Mouse (Mus musculus) intestine, embryonic 15.5 days (tissue): Measurements from ENCODE around the gene Gipc1. TPM values are rescaled to one million over a fixed set of nuclear protein-coding genes. Genes with fewer than 3 reads are reported as not detected.
A peak's percentile ranks its signal among the peaks of the same experiment; 100 is the strongest.

ENCODE experiments used
- ATAC-seq: fragments of 200-750 bp; cut with Nextera tagmentation; 2 replicates; pipeline ENCODE4 v1.8.0; 2017; ENCODE audit warnings: moderate TSS enrichment, moderate library complexity
- H3K27ac ChIP-seq: fragments of 300-500 bp; sonication (generic); 2 replicates; pipeline ENCODE4 v1.5.1; 2015; ENCODE audit warnings: mild to moderate bottlenecking, inconsistent platforms
- H3K27me3 ChIP-seq: fragments of 300-500 bp; sonication (generic); replicated peaks from 2 replicates; pipeline ENCODE4 v1.6.1; 2015; ENCODE audit warnings: inconsistent platforms
- H3K36me3 ChIP-seq: fragments of 300-500 bp; sonication (generic); 2 replicates; pipeline ENCODE4 v1.6.1; 2015; ENCODE audit warnings: inconsistent platforms
- H3K4me1 ChIP-seq: fragments of 300-500 bp; sonication (generic); replicated peaks from 2 replicates; pipeline ENCODE4 v1.6.1; 2015; ENCODE audit warnings: inconsistent platforms
- H3K4me2 ChIP-seq: fragments of 300-500 bp; sonication (generic); replicated peaks from 2 replicates; pipeline ENCODE4 v1.6.1; 2015; ENCODE audit warnings: mild to moderate bottlenecking, inconsistent platforms
- H3K4me3 ChIP-seq: fragments of 300-500 bp; sonication (generic); replicated peaks from 2 replicates; pipeline ENCODE4 v1.5.1; 2015; ENCODE audit warnings: inconsistent platforms
- H3K9ac ChIP-seq: fragments of 300-500 bp; sonication (generic); 2 replicates; pipeline ENCODE4 v1.6.1; 2015; ENCODE audit warnings: inconsistent platforms
- H3K9me3 ChIP-seq: fragments of 300-500 bp; sonication (generic); 2 replicates; pipeline ENCODE4 v1.6.1; 2016; ENCODE audit warnings: inconsistent platforms
- WGBS: fragments of 180-500 bp; shearing (Covaris S2); methylation state at CpG from one replicate; pipeline ENCODE4 v1.1.7; 2015; 5-methylcytosine and 5-hydroxymethylcytosine counted together
- polyA plus RNA-seq: library from polyadenylated mRNA; unstranded; fragments of >200 nt; fragmentation: Nextera tagmentation; extraction: Ambion mirVana; gene quantifications from 2 replicates; pipeline ENCODE4 v1.2.1, GENCODE M21; 2015

Gipc1 gene
- polyA plus RNA-seq, 1 experiment from 2014 or later, result 166 TPM

GRCm38 (mm10) chr8:83665969-83666865 lies 13.7 kb downstream of the Gipc1 start, which contains the start of gene Ptger1:
Gene Ptger1 (plus strand): TSS chr8:83666678.
- Histone ChIP-seq H3K9me3 (no peaks in the 10 kb centered on the region), H3K36me3 (peaks cover 25% of the 10 kb centered on the region), H3K27ac (peak within 1 kb of the TSS; percentile 75), H3K4me3 (peak within 1 kb of the TSS; percentile 13; the same call in 1 of the 2 replicates), H3K4me1 (peaks cover 63% of the 10 kb centered on the region), H3K27me3 (no peaks in the 10 kb centered on the region), H3K4me2 (peak within 1 kb of the TSS; percentile 69), H3K9ac (peak within 1 kb of the TSS; percentile 36)
- WGBS, result 15% methylated on average over 14 of the region's 14 CpGs
- peak; percentile 38 for ATAC-seq

DNA sequence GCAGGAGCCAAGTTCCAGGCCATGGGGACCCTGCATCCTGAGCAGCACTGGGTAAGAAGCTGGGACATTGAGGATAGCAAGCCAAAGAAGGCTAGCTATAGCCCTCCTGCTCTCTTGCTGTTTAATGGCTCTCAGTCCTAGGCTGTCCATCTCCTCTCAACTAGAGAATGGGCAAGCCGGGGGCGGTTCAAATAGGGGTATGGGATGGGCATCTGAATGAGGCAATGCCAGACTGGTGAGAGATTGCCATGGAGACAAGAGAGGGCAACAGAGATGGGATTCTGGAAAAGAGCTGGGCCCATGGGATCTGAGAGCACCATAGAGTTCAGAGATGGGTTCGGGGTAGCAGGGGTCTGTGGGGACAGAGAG lies 14.4 kb downstream of the Gipc1 start:
- H3K9ac ChIP-seq, result peak overlapping the region; percentile 36
- H3K27ac ChIP-seq, result peak overlapping the region; percentile 75
- no peaks in the 10 kb centered on the region for H3K9me3 ChIP-seq
- H3K4me3 ChIP-seq, result peak overlapping the region; percentile 13; the same call in 1 of the 2 replicates
- peak overlapping the region; percentile 47 for H3K4me2 ChIP-seq
- H3K4me1 ChIP-seq, result peaks cover 56% of the 10 kb centered on the region
- ATAC-seq, result no peak
- no peaks in the 10 kb centered on the region for H3K27me3 ChIP-seq
- H3K36me3 ChIP-seq, result peaks cover 31% of the 10 kb centered on the region
- 95% methylated on average over 3 of the region's 3 CpGs for WGBS

GRCm38 (mm10) chr8:83667526-83667925 lies 15.0 kb downstream of the Gipc1 start:
- Histone ChIP-seq H3K27me3 (no peaks in the 10 kb centered on the region), H3K4me3 (no peak overlapping the region), H3K4me1 (peaks cover 50% of the 10 kb centered on the region), H3K9me3 (no peaks in the 10 kb centered on the region), H3K36me3 (peaks cover 36% of the 10 kb centered on the region), H3K27ac (no peak overlapping the region), H3K4me2 (peak overlapping the region; percentile 69), H3K9ac (no peak overlapping the region)
- no peak for ATAC-seq
- WGBS, result 80% methylated on average over 10 of the region's 10 CpGs

GRCm38 (mm10) chr8:83668010-83668916 lies 15.8 kb downstream of the Gipc1 start:
- H3K27me3 ChIP-seq, result no peaks in the 10 kb centered on the region
- H3K9ac ChIP-seq, result peak overlapping the region; percentile 38
- H3K36me3 ChIP-seq, result peaks cover 40% of the 10 kb centered on the region
- peak; percentile 41 for ATAC-seq
- 28% methylated on average over 80 of the region's 80 CpGs for WGBS
- H3K9me3 ChIP-seq, result no peaks in the 10 kb centered on the region
- H3K4me3 ChIP-seq, result peak overlapping the region; percentile 28
- H3K27ac ChIP-seq, result no peak overlapping the region
- H3K4me1 ChIP-seq, result peaks cover 46% of the 10 kb centered on the region
- peak overlapping the region; percentile 69 for H3K4me2 ChIP-seq

GRCm38 (mm10) chr8:83669013-83669412 lies 16.5 kb downstream of the Gipc1 start:
- Histone ChIP-seq H3K4me1 (peaks cover 46% of the 10 kb centered on the region), H3K4me2 (peak overlapping the region; percentile 69; the same call in 1 of the 2 replicates), H3K9ac (no peak overlapping the region), H3K9me3 (no peaks in the 10 kb centered on the region), H3K4me3 (no peak overlapping the region), H3K36me3 (peaks cover 40% of the 10 kb centered on the region), H3K27me3 (no peaks in the 10 kb centered on the region), H3K27ac (no peak overlapping the region)
- ATAC-seq, result peak; percentile 0; the same call in 1 of the 2 replicates
- WGBS, result 71% methylated on average over 16 of the region's 16 CpGs

GRCm38 (mm10) chr8:83672936-83673335 lies 20.5 kb downstream of the Gipc1 start:
- H3K27me3 ChIP-seq, result no peaks in the 10 kb centered on the region
- no peak overlapping the region for H3K4me2 ChIP-seq
- H3K4me3 ChIP-seq, result no peak overlapping the region
- H3K9ac ChIP-seq, result no peak overlapping the region
- 56% methylated on average over 5 of the region's 5 CpGs for WGBS
- ATAC-seq, result no peak
- H3K4me1 ChIP-seq, result peaks cover 10% of the 10 kb centered on the region
- no peak overlapping the region for H3K27ac ChIP-seq
- no peaks in the 10 kb centered on the region for H3K9me3 ChIP-seq
- H3K36me3 ChIP-seq, result peaks cover 48% of the 10 kb centered on the region

GRCm38 (mm10) chr8:83674497-83674896 lies 22.0 kb downstream of the Gipc1 start:
- no peaks in the 10 kb centered on the region for H3K9me3 ChIP-seq
- peaks cover 58% of the 10 kb centered on the region for H3K36me3 ChIP-seq
- no peak overlapping the region for H3K9ac ChIP-seq
- ATAC-seq, result no peak
- no peak overlapping the region for H3K4me3 ChIP-seq
- 87% methylated on average over 5 of the region's 5 CpGs for WGBS
- H3K4me2 ChIP-seq, result no peak overlapping the region
- H3K4me1 ChIP-seq, result no peaks in the 10 kb centered on the region
- no peak overlapping the region for H3K27ac ChIP-seq
- no peaks in the 10 kb centered on the region for H3K27me3 ChIP-seq

DNA sequence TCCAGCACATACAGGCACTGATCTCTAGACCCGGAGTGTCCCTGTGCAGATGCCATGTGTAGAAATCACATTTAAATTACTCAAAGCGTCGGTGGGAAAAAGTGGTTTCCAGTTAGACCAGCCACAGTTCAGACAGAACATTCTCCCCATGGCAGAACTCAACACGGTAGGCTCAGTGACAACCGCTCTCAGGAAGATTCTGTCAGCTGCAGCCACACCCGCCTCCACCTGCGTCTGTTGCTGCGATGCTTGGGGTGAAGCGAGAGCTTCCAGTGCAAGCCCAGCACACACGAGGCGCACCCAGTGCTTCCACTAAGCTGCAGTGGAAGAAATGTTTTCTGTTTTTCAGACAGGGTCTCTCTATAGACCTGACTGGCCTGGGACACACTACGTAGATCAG lies 27.4 kb downstream of the Gipc1 start:
- Histone ChIP-seq H3K27ac (no peak overlapping the region), H3K27me3 (no peaks in the 10 kb centered on the region), H3K9ac (no peak overlapping the region), H3K4me2 (no peak overlapping the region), H3K4me3 (no peak overlapping the region), H3K9me3 (no peaks in the 10 kb centered on the region), H3K4me1 (no peaks in the 10 kb centered on the region), H3K36me3 (peaks cover 59% of the 10 kb centered on the region)
- WGBS, result 91% methylated on average over 12 of the region's 12 CpGs
- ATAC-seq, result no peak

DNA sequence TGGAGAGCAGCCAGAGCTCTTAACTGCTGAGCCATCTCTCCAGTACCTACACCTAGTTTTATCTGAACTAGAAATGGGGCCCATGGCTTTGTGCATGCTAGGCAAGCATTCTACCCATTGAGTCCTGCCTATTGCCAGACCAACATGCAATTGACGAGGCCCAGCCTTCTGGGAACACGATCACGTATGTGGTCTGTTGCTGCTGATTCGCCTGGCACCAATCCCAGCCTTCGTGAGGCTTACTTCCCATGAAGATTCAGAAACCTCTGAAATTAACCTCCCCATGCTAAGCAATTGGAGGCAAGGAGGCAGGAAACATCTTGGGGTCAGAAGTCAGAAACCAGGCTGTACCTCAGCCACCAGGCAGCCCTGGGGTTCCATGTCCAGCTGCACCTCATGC lies 28.1 kb downstream of the Gipc1 start:
- Histone ChIP-seq H3K27me3 (no peaks in the 10 kb centered on the region), H3K4me1 (no peaks in the 10 kb centered on the region), H3K9me3 (no peaks in the 10 kb centered on the region), H3K4me3 (no peak overlapping the region), H3K4me2 (no peak overlapping the region), H3K9ac (no peak overlapping the region), H3K36me3 (peaks cover 57% of the 10 kb centered on the region), H3K27ac (peak overlapping the region; percentile 75; the same call in 1 of the 2 replicates)
- WGBS, result 66% methylated on average over 5 of the region's 5 CpGs
- no peak for ATAC-seq

GRCm38 (mm10) chr8:83681099-83681498 lies 28.6 kb downstream of the Gipc1 start:
- 24% methylated on average over 6 of the region's 6 CpGs for WGBS
- no peak for ATAC-seq

DNA sequence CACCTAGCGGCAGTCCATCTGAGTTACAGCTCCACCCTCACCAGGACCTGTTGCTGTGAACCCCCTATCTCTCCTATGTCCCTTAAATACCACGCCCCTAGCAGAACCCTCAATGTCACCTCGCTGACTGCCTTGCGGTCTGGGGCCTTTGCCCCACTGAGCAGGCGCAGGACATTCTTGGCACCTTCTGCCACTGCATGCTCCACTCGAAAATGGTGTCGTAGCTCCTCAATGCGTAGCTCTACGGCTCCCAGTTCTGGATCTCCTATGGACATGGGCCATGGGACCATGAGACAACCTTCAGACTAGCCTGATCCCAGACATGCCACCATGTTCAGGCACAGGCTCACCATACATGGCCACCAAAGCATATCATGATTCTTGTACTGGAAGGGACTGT lies 32.0 kb downstream of the Gipc1 start:
- no peak overlapping the region for H3K4me3 ChIP-seq
- H3K36me3 ChIP-seq, result peaks cover 34% of the 10 kb centered on the region
- H3K9ac ChIP-seq, result no peak overlapping the region
- H3K4me1 ChIP-seq, result no peaks in the 10 kb centered on the region
- H3K4me2 ChIP-seq, result no peak overlapping the region
- H3K27me3 ChIP-seq, result no peaks in the 10 kb centered on the region
- no peaks in the 10 kb centered on the region for H3K9me3 ChIP-seq
- H3K27ac ChIP-seq, result no peak overlapping the region
- 92% methylated on average over 9 of the region's 9 CpGs for WGBS
- ATAC-seq, result no peak

More at GRCm38 (mm10) chr8:83681099-83681498, 28.6 kb downstream of the Gipc1 start:
- peaks cover 57% of the 10 kb centered on the region for H3K36me3 ChIP-seq
- peak overlapping the region; percentile 75; the same call in 1 of the 2 replicates for H3K27ac ChIP-seq
- no peak overlapping the region for H3K4me2 ChIP-seq
- H3K4me1 ChIP-seq, result no peaks in the 10 kb centered on the region
- no peak overlapping the region for H3K9ac ChIP-seq
- no peak overlapping the region for H3K4me3 ChIP-seq
- no peaks in the 10 kb centered on the region for H3K27me3 ChIP-seq
- no peaks in the 10 kb centered on the region for H3K9me3 ChIP-seq

DNA sequence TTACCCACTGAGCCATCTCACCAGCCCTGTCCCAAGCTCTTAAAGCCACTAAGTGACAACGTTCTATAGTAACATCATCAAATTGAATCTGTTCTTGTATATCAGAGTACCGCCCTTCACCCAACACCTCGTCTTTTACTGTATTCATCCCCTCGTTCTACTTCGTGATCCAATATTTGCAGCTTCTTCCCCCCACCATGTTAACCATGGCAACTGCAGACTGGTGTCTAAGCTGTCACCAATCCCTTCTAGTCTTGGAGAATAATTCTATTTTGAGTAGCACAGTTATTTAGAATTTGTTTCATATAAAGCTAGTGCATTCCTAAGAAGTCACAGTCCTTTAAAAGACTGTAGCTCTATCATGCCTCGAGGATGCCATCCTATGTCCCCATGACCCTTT lies 36.8 kb downstream of the Gipc1 start:
- H3K4me3 ChIP-seq, result no peak overlapping the region
- H3K27me3 ChIP-seq, result no peaks in the 10 kb centered on the region
- H3K9me3 ChIP-seq, result no peaks in the 10 kb centered on the region
- no peak overlapping the region for H3K27ac ChIP-seq
- no peak overlapping the region for H3K4me2 ChIP-seq
- H3K36me3 ChIP-seq, result peaks cover 31% of the 10 kb centered on the region
- peaks cover 7% of the 10 kb centered on the region for H3K4me1 ChIP-seq
- ATAC-seq, result no peak
- 94% methylated on average over 6 of the region's 6 CpGs for WGBS
- no peak overlapping the region for H3K9ac ChIP-seq
